Mouse (Mus musculus): ENCODE results near the gene Uckl1.
A peak's percentile ranks its signal among the peaks of the same experiment; 100 is the strongest.

The Uckl1 gene

GRCm38 (mm10) chr2:181584411-181584942 is at the start of gene Uckl1:
Gene Uckl1, minus strand, starts transcription at chr2:181584892.
- DNase-seq: no peak

- no peak for DNase-seq
These were observed 47.9 kb upstream of the Uckl1 start for GRCm38 (mm10) chr2:181632624-181633023.

- no peak for DNase-seq
These were observed 43.8 kb upstream of the Uckl1 start for GRCm38 (mm10) chr2:181628471-181628870.

- DNase-seq: no peak
These were observed 38.7 kb upstream of the Uckl1 start for GRCm38 (mm10) chr2:181623401-181623800.

GRCm38 (mm10) chr2:181618761-181619495 is 34.2 kb upstream of the Uckl1 start:
- DNase-seq: no peak

GRCm38 (mm10) chr2:181602367-181602766 is 17.7 kb upstream of the Uckl1 start:
- DNase-seq: no peak

- no peak for DNase-seq
These were observed 17.1 kb upstream of the Uckl1 start for GRCm38 (mm10) chr2:181601751-181602145.

GRCm38 (mm10) chr2:181600828-181601750 is 16.4 kb upstream of the Uckl1 start:
- peak; percentile 96 for DNase-seq

- no peak for DNase-seq
These were observed 15.6 kb upstream of the Uckl1 start for GRCm38 (mm10) chr2:181600226-181600758.

GRCm38 (mm10) chr2:181598454-181599351 is 14.0 kb upstream of the Uckl1 start, which contains the start of gene Samd10:
Gene Samd10, minus strand, starts transcription at chr2:181599212.
- DNase-seq: peak; percentile 84

- DNase-seq: no peak
These were observed 12.8 kb upstream of the Uckl1 start for GRCm38 (mm10) chr2:181597378-181598061.

- no peak for DNase-seq
These were observed 11.7 kb upstream of the Uckl1 start for GRCm38 (mm10) chr2:181596221-181596960.

- DNase-seq: no peak
These were observed 10.4 kb upstream of the Uckl1 start for GRCm38 (mm10) chr2:181594946-181595696.

- DNase-seq: no peak
These were observed 9.2 kb upstream of the Uckl1 start for GRCm38 (mm10) chr2:181593937-181594336.

- DNase-seq: no peak
These were observed 8.3 kb upstream of the Uckl1 start for GRCm38 (mm10) chr2:181593042-181593421.

GRCm38 (mm10) chr2:181592231-181593041 is 7.7 kb upstream of the Uckl1 start, which contains the start of gene Zfp512b:
Gene Zfp512b, minus strand, starts transcription at chr2:181592803.
- peak; percentile 82 for DNase-seq

GRCm38 (mm10) chr2:181591528-181592085 is 6.9 kb upstream of the Uckl1 start, which contains the start of gene Prpf6:
Gene Prpf6, plus strand, starts transcription at chr2:181591868.
- no peak for DNase-seq

GRCm38 (mm10) chr2:181590471-181590870 is 5.8 kb upstream of the Uckl1 start:
- DNase-seq: no peak

- DNase-seq: no peak
These were observed 5.0 kb upstream of the Uckl1 start for GRCm38 (mm10) chr2:181589732-181590105.
